ENCODE assay signal across 8 mouse cellular contexts in genomic region chr9:113811957-113812670, GRCm38 (mm10).
DNase-seq lines count a peak whose midpoint lies in the region; ATAC-seq and TF ChIP-seq lines count a peak whose summit lies in the region.

No protein-coding gene starts in this region.

- no peak for TF ChIP-seq EP300 in heart, adult 2 months (IDR thresholded peaks at IDR 0.05; ENCODE audit: insufficient read depth, low read depth, low read length)

- H3K79me2 ChIP-seq in heart, adult 2 months (replicated peaks; ENCODE audit: control insufficient read depth, insufficient read depth, low read length): peaks cover 8% of the 10 kb centered on the region

- WGBS in heart, adult 2 months: 38% methylated on average over 9 of the region's 9 CpGs
- 12% methylated on average over 9 of the region's 9 CpGs for WGBS in forebrain, embryonic 16.5 days
- WGBS in intestine, postnatal 0 days: 25% methylated on average over 9 of the region's 9 CpGs
- WGBS in liver, embryonic 15.5 days (ENCODE audit: insufficient replicate concordance): 39% methylated on average over 9 of the region's 9 CpGs

- no peak for TF ChIP-seq CTCF in heart, adult 2 months (IDR thresholded peaks at IDR 0.05)
- TF ChIP-seq CTCF in intestine, postnatal 0 days (IDR thresholded peaks at IDR 0.05; ENCODE audit: low read depth): 0 out of 2 replicates have a peak, but pooled peaks have one; percentile 19

- no peaks in the 10 kb centered on the region for H3K27me3 ChIP-seq in heart, adult 2 months (ENCODE audit: control insufficient read depth, insufficient read depth, low read length)
- H3K27me3 ChIP-seq in forebrain, embryonic 16.5 days (replicated peaks; ENCODE audit: control insufficient read depth, insufficient read depth, low read length): no peaks in the 10 kb centered on the region
- no peaks in the 10 kb centered on the region for H3K27me3 ChIP-seq in intestine, postnatal 0 days (replicated peaks; ENCODE audit: control insufficient read depth, insufficient read depth, low read length)
- no peaks in the 10 kb centered on the region for H3K27me3 ChIP-seq in liver, embryonic 15.5 days

- no peak for TF ChIP-seq POLR2A in heart, adult 2 months (IDR thresholded peaks at IDR 0.05; ENCODE audit: insufficient read depth, low read depth, low read length)

- peaks cover 5% of the 10 kb centered on the region for H3K4me1 ChIP-seq in heart, adult 2 months (ENCODE audit: control insufficient read depth, insufficient read depth, low read length)
- H3K4me1 ChIP-seq in brown adipose tissue, adult 24 weeks (ENCODE audit: control insufficient read depth, insufficient read depth, insufficient read length, low read length): no peaks in the 10 kb centered on the region
- H3K4me1 ChIP-seq in forebrain, embryonic 16.5 days (replicated peaks; ENCODE audit: control insufficient read depth, insufficient read depth, low read length): peaks cover 17% of the 10 kb centered on the region
- H3K4me1 ChIP-seq in intestine, postnatal 0 days (replicated peaks; ENCODE audit: control insufficient read depth, insufficient read depth, low read length): no peaks in the 10 kb centered on the region
- H3K4me1 ChIP-seq in liver, embryonic 15.5 days (replicated peaks): peaks cover 14% of the 10 kb centered on the region

- H3K9me3 ChIP-seq in forebrain, embryonic 16.5 days (ENCODE audit: control insufficient read depth, low read length): no peaks in the 10 kb centered on the region
- no peaks in the 10 kb centered on the region for H3K9me3 ChIP-seq in intestine, postnatal 0 days (ENCODE audit: control insufficient read depth)
- H3K9me3 ChIP-seq in liver, embryonic 15.5 days (replicated peaks): no peaks in the 10 kb centered on the region

- peaks cover 7% of the 10 kb centered on the region for H3K36me3 ChIP-seq in heart, adult 2 months (ENCODE audit: control insufficient read depth, insufficient read depth, low read length)
- H3K36me3 ChIP-seq in forebrain, embryonic 16.5 days (ENCODE audit: control insufficient read depth, insufficient read depth): no peaks in the 10 kb centered on the region
- peaks cover 4% of the 10 kb centered on the region; the same call in 1 of the 2 replicates for H3K36me3 ChIP-seq in intestine, postnatal 0 days (ENCODE audit: control insufficient read depth, insufficient read depth)
- H3K36me3 ChIP-seq in liver, embryonic 15.5 days (replicated peaks): no peaks in the 10 kb centered on the region

- H3K4me3 ChIP-seq in heart, adult 2 months: peak overlapping the region; percentile 15; the same call in 1 of the 2 replicates
- peak overlapping the region; percentile 20; the same call in 1 of the 2 replicates for H3K4me3 ChIP-seq in brown adipose tissue, adult 24 weeks (ENCODE audit: insufficient read depth, low read depth, low read length)
- H3K4me3 ChIP-seq in forebrain, embryonic 16.5 days (replicated peaks; ENCODE audit: low read length): peak overlapping the region; percentile 62
- H3K4me3 ChIP-seq in intestine, postnatal 0 days (ENCODE audit: low read depth, low read length): peak overlapping the region; percentile 30
- H3K4me3 ChIP-seq in liver, embryonic 15.5 days (replicated peaks): peak overlapping the region; percentile 35

- peak overlapping the region; percentile 57 for H3K4me2 ChIP-seq in forebrain, embryonic 16.5 days (ENCODE audit: low read length)
- peak overlapping the region; percentile 57 for H3K4me2 ChIP-seq in intestine, postnatal 0 days (replicated peaks; ENCODE audit: low read depth)
- H3K4me2 ChIP-seq in liver, embryonic 15.5 days: peak overlapping the region; percentile 45

- ATAC-seq in forebrain, embryonic 16.5 days: peak; percentile 93
- ATAC-seq in intestine, postnatal 0 days: peak; percentile 78
- peak; percentile 22 for ATAC-seq in liver, embryonic 15.5 days (ENCODE audit: insufficient read depth)

- peak in 1 of 2 experiments; percentile 12 for DNase-seq in heart, adult 2 months
- DNase-seq in heart, postnatal 14 days: no peak
- peak; percentile 75 for DNase-seq in right cerebral cortex, adult 18-20 months
- no peak for DNase-seq in spleen, adult 18-20 months

- H3K27ac ChIP-seq in heart, adult 2 months: no peak overlapping the region
- H3K27ac ChIP-seq in brown adipose tissue, adult 24 weeks (replicated peaks; ENCODE audit: low read depth, low read length): no peak overlapping the region
- H3K27ac ChIP-seq in forebrain, embryonic 16.5 days (ENCODE audit: low read length): peak overlapping the region; percentile 97
- H3K27ac ChIP-seq in intestine, postnatal 0 days (ENCODE audit: low read depth, low read length): no peak overlapping the region
- no peak overlapping the region for H3K27ac ChIP-seq in liver, embryonic 15.5 days (replicated peaks)

- intact Hi-C loops in heart, adult 2 months (cut with DNase I): no loop called here
- intact Hi-C loops in heart, postnatal 14 days (cut with DNase I): no loop called here

- H3K9ac ChIP-seq in heart, adult 2 months (ENCODE audit: low read depth, low read length): peak overlapping the region; percentile 38
- peak overlapping the region; percentile 73 for H3K9ac ChIP-seq in forebrain, embryonic 16.5 days (replicated peaks; ENCODE audit: low read depth, low read length)
- 0 out of 2 replicates have a peak overlapping the region, but pooled peaks have one; percentile 19 for H3K9ac ChIP-seq in intestine, postnatal 0 days (ENCODE audit: low read depth, low read length)
- H3K9ac ChIP-seq in liver, embryonic 15.5 days: no peak overlapping the region

Comparison
In these comparisons a context has a peak if more than half of its experiments do, and no peak if none do; other contexts are left out.
1. ATAC-seq: peak in every context shown above with its lines; median percentile 93 in forebrain, embryonic 16.5 days; 78 in intestine, postnatal 0 days; 22 in liver, embryonic 15.5 days.